Mouse (Mus musculus): ENCODE results near the gene Capza2.

- TF ChIP-seq POLR2A (IDR thresholded peaks at IDR 0.05; ENCODE audit: extremely low read depth, insufficient read depth, low read length) (no peak), CTCF (IDR thresholded peaks at IDR 0.05; ENCODE audit: extremely low read depth, insufficient read depth, low read length) (no peak)
Measured at GRCm38 (mm10) chr6:17628701-17629455, 7.2 kb upstream of the Capza2 start.

All from cortical plate, adult 2 months (tissue).